Mouse (Mus musculus): ENCODE data around the gene Tnfrsf25. TPM values are rescaled to one million over a fixed set of nuclear protein-coding genes. Genes with fewer than 3 reads are reported as not detected.

Tnfrsf25 gene
- polyA plus RNA-seq, 1 experiment: 19.9 TPM

DNA sequence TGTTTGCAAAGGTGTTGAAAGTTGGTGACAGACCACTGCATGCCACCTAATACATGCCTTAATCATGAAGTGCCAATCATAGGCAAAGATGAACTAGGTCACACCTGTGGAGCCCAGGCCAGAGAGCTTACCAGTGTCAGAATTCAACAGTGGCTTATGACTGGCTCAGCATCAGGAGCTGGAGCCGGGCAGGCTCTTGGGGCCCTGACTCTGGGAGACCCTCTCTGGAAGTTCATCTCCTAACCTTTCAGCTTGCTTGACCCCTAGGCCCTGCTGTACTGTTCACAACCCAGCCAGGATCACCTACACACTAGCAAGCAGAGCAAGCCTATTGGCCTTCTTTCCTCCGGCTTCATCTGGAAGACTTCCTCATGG, 21.1 kb downstream of the Tnfrsf25 start:
- no peak for DNase-seq
- WGBS: 98% methylated on average over 2 of the region's 2 CpGs
- Histone ChIP-seq H3K4me1 (replicated peaks; ENCODE audit: control insufficient read depth, insufficient read depth, low read length) (peaks cover 12% of the 10 kb centered on the region), H3K27ac (ENCODE audit: control insufficient read depth, insufficient read depth, low read length) (no peak overlapping the region), H3K4me3 (ENCODE audit: control insufficient read depth, insufficient read depth, low read length) (no peak overlapping the region), H3K27me3 (ENCODE audit: control insufficient read depth, insufficient read depth, low read length) (peaks cover 6% of the 10 kb centered on the region; the same call in 1 of the 2 replicates), H3K36me3 (ENCODE audit: control insufficient read depth, insufficient read depth, low read length) (no peaks in the 10 kb centered on the region)
- TF ChIP-seq POLR2A (IDR thresholded peaks at IDR 0.05; ENCODE audit: control insufficient read depth, extremely low read depth, insufficient read depth, low read length, poor library complexity): no peak
- TF ChIP-seq CTCF (IDR thresholded peaks at IDR 0.05; ENCODE audit: borderline replicate concordance, control insufficient read depth, extremely low read depth, insufficient read depth, low read length, poor library complexity): no peak

DNA sequence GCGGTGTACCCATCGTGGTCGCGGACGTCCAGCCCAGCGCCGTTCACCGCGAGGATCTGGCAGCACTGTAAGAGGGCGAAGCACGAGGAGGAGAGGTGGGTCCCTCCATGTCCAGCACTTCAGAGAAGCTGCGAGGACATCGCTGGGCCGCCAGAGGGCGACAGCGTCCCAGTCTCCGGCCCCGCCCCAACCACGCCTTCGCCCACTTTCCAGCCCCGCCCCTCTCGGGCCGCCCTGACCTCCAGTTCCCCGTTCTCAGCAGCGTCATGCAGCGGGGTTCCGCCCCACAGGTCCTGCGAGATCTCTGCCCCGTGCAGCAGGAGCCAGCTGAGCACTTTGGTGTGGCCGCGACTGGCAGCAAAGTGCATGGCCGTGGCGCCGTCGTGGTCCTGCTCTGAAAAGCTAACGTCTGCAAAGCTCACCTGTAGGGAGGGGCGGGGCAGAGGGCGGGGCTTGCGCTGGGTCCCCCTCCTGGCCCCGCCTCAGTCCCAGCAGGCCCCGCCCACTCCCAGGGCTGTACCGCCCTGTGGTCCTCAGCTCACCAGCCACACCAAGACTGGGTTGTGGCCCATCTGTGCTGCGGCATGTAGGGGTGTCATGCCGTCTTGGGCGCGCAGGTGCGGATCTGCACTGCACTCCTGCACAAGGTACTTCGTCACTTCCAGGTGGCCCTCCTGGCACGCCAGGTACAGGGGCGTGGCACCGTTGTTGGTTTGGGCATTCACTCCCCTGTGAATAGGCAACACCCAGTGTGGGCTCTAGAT, 22.9 kb downstream of the Tnfrsf25 start:
- Histone ChIP-seq H3K4me1 (replicated peaks; ENCODE audit: control insufficient read depth, insufficient read depth, low read length) (peaks cover 10% of the 10 kb centered on the region), H3K4me3 (ENCODE audit: control insufficient read depth, insufficient read depth, low read length) (peak overlapping the region; percentile 42), H3K27ac (ENCODE audit: control insufficient read depth, insufficient read depth, low read length) (no peak overlapping the region), H3K27me3 (ENCODE audit: control insufficient read depth, insufficient read depth, low read length) (no peaks in the 10 kb centered on the region; the same call in 1 of the 2 replicates), H3K36me3 (ENCODE audit: control insufficient read depth, insufficient read depth, low read length) (no peaks in the 10 kb centered on the region)
- TF ChIP-seq POLR2A (IDR thresholded peaks at IDR 0.05; ENCODE audit: control insufficient read depth, extremely low read depth, insufficient read depth, low read length, poor library complexity) (no peak), CTCF (IDR thresholded peaks at IDR 0.05; ENCODE audit: borderline replicate concordance, control insufficient read depth, extremely low read depth, insufficient read depth, low read length, poor library complexity) (peak; percentile 82; the same call in 1 of the 2 replicates)
- WGBS: 3% methylated on average over 51 of the region's 51 CpGs
- DNase-seq: peak; percentile 74

DNA sequence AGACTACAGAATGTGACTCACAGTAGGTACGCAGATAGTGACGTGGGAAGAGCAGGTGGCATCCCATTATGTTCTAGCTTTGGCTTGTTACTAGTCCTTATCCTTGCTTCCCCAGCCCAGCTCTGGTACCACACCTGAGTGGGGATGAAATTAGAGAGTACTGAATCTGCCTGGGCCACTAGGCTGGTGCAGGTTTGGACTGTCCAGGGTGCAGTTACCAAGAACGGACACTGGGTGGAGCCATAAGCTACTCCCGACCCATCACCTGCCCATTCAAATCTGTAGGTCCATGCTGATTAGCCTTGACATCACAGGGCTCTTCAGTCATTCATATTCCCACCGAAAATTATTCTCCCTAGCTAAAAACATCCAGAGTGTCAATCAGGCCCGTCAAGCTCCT, 24.7 kb downstream of the Tnfrsf25 start:
- Histone ChIP-seq H3K27me3 (ENCODE audit: control insufficient read depth, insufficient read depth, low read length) (no peaks in the 10 kb centered on the region; the same call in 1 of the 2 replicates), H3K36me3 (ENCODE audit: control insufficient read depth, insufficient read depth, low read length) (no peaks in the 10 kb centered on the region), H3K4me1 (replicated peaks; ENCODE audit: control insufficient read depth, insufficient read depth, low read length) (peaks cover 10% of the 10 kb centered on the region), H3K4me3 (ENCODE audit: control insufficient read depth, insufficient read depth, low read length) (no peak overlapping the region), H3K27ac (ENCODE audit: control insufficient read depth, insufficient read depth, low read length) (no peak overlapping the region)
- DNase-seq: peak; percentile 55
- no peak for TF ChIP-seq POLR2A (IDR thresholded peaks at IDR 0.05; ENCODE audit: control insufficient read depth, extremely low read depth, insufficient read depth, low read length, poor library complexity)
- no peak for TF ChIP-seq CTCF (IDR thresholded peaks at IDR 0.05; ENCODE audit: borderline replicate concordance, control insufficient read depth, extremely low read depth, insufficient read depth, low read length, poor library complexity)
- 36% methylated on average over 6 of the region's 6 CpGs for WGBS

DNA sequence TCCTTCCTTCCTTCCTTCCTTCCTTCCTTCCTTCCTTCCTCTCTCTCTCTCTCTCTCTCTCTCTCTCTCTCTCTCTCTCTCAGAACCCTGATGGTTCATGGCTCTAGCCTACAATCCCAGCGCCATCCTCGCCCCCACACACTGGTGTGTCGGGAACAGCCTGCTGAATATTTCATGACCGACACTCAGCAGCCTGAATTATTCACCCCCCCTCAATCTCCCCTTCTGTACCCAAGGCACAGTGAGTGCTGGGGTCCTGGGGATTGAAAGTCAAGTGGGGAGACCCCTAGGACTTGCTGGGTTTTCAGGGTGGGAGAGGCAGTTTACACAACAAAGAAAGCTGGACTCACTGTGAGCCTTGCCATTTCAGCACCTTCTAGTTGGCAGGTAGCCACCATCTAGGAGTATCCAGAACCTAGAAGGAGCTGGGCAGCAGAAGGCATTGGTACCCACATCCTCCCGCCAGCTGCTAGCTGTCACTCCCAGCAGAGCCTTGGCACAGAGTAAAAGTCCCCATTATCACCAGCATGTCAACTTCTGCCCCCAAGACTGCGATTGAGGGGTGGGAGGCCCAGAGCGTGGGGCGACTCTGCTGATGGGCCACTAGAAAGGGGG, 25.9 kb downstream of the Tnfrsf25 start:
- TF ChIP-seq POLR2A (IDR thresholded peaks at IDR 0.05; ENCODE audit: control insufficient read depth, extremely low read depth, insufficient read depth, low read length, poor library complexity) (no peak), CTCF (IDR thresholded peaks at IDR 0.05; ENCODE audit: borderline replicate concordance, control insufficient read depth, extremely low read depth, insufficient read depth, low read length, poor library complexity) (no peak)
- no peaks in the 10 kb centered on the region for H3K36me3 ChIP-seq (ENCODE audit: control insufficient read depth, insufficient read depth, low read length)
- no peak overlapping the region for H3K27ac ChIP-seq (ENCODE audit: control insufficient read depth, insufficient read depth, low read length)
- no peaks in the 10 kb centered on the region; the same call in 1 of the 2 replicates for H3K27me3 ChIP-seq (ENCODE audit: control insufficient read depth, insufficient read depth, low read length)
- no peak overlapping the region for H3K4me3 ChIP-seq (ENCODE audit: control insufficient read depth, insufficient read depth, low read length)
- DNase-seq: no peak
- peaks cover 10% of the 10 kb centered on the region for H3K4me1 ChIP-seq (replicated peaks; ENCODE audit: control insufficient read depth, insufficient read depth, low read length)
- 93% methylated on average over 8 of the region's 8 CpGs for WGBS

DNA sequence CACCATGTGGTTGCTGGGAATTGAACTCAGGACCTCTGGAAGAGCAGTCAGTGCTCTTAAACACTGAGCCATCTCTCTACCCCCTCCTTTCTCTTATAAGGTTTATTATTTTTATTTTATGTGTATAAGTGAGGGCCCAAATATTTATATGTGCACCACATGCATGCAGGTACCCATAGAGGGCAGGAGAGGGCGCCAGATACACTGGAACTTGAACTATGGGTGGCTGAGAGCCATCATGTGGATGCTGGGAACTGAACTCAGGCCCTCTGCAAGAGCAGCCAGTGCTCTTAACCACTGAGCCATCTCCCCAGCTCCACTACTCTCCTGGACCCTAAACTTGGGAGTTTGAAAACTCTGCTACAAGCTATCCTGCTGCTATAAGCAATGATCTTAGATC, 27.9 kb downstream of the Tnfrsf25 start:
- no peaks in the 10 kb centered on the region for H3K36me3 ChIP-seq (ENCODE audit: control insufficient read depth, insufficient read depth, low read length)
- no peak overlapping the region for H3K27ac ChIP-seq (ENCODE audit: control insufficient read depth, insufficient read depth, low read length)
- H3K4me1 ChIP-seq (replicated peaks; ENCODE audit: control insufficient read depth, insufficient read depth, low read length): peaks cover 4% of the 10 kb centered on the region
- no peaks in the 10 kb centered on the region; the same call in 1 of the 2 replicates for H3K27me3 ChIP-seq (ENCODE audit: control insufficient read depth, insufficient read depth, low read length)
- no peak overlapping the region for H3K4me3 ChIP-seq (ENCODE audit: control insufficient read depth, insufficient read depth, low read length)
- 63% methylated on average over 1 of the region's 1 CpGs for WGBS
- no peak for DNase-seq
- TF ChIP-seq CTCF (IDR thresholded peaks at IDR 0.05; ENCODE audit: borderline replicate concordance, control insufficient read depth, extremely low read depth, insufficient read depth, low read length, poor library complexity): no peak
- TF ChIP-seq POLR2A (IDR thresholded peaks at IDR 0.05; ENCODE audit: control insufficient read depth, extremely low read depth, insufficient read depth, low read length, poor library complexity): no peak

DNA sequence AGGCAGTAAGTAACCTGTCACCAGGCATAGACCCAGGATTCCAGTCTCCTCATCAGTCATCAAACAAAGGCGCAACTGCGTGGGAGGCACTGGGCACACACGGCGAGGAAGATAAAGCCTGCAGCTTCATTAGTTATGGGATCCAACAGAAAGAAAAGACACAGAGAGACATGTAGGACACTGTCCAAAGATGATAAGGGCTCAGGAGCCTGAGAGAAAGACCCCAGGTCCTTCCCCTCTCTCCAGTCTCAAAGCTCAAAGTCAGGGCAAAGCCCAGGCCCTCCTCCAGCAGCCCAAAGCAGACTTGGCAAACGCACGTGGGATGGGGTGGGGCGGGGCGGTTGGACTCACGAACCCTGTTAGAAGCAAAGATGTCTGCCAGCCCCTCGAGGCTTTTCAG, 29.7 kb downstream of the Tnfrsf25 start:
- Histone ChIP-seq H3K27ac (ENCODE audit: control insufficient read depth, insufficient read depth, low read length) (no peak overlapping the region), H3K27me3 (ENCODE audit: control insufficient read depth, insufficient read depth, low read length) (no peaks in the 10 kb centered on the region; the same call in 1 of the 2 replicates), H3K4me1 (replicated peaks; ENCODE audit: control insufficient read depth, insufficient read depth, low read length) (no peaks in the 10 kb centered on the region), H3K36me3 (ENCODE audit: control insufficient read depth, insufficient read depth, low read length) (no peaks in the 10 kb centered on the region), H3K4me3 (ENCODE audit: control insufficient read depth, insufficient read depth, low read length) (no peak overlapping the region)
- 91% methylated on average over 10 of the region's 10 CpGs for WGBS
- no peak for TF ChIP-seq CTCF (IDR thresholded peaks at IDR 0.05; ENCODE audit: borderline replicate concordance, control insufficient read depth, extremely low read depth, insufficient read depth, low read length, poor library complexity)
- TF ChIP-seq POLR2A (IDR thresholded peaks at IDR 0.05; ENCODE audit: control insufficient read depth, extremely low read depth, insufficient read depth, low read length, poor library complexity): no peak
- no peak for DNase-seq
